Mouse (Mus musculus): Measurements from ENCODE around the gene Pfn3. TPM values are rescaled to one million over a fixed set of nuclear protein-coding genes. Genes with fewer than 3 reads are reported as not detected.

Gene Pfn3
- polyA plus RNA-seq, 1 experiment from 2014 or later, result not detected

DNA sequence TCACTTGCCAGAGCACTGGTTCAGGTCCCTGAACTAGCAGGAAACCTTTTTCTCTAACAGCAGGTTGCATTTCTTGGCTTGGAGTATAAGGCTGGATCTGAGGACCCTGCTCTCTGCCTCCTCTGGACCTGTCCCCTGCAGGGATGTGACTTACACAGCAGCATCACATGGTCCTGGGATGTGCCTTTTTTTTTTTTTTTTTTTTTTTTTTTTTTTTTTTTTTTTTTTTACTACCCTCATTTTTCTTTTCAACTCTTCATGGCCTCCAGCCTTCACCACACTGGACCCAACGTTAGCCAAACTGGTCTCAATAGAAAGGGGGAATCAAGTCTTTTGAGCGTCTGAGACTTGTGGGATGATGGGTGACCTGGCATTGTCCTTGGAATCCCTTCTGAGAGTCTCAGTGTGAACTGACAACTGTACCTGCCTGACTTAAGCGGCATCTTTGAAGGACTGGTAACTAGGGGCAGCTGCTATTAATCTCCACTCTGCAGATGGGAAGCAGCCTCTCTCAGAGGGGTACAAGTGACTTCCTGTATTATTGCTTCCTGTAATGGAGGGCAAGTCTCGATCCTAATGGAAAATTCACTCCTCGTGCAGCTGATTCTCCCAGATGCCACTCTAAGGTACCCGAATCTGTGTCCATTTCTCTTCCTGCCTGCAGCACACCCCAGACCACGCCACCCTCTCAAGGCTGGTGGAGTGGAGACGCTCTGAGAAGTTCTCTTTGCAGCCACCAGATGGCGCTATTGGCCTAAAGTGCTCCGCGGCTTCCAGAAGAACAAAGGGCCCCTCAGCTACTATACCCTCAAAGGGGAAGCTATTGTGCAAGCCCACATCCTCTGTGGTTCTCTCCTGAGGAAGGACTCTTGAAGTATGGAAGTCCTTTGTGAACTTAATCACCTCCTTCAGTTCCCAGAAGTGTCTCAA is 9.9 kb downstream of the Pfn3 start:
- no peak overlapping the region for H3K4me3 ChIP-seq
- no peaks in the 10 kb centered on the region for H3K36me3 ChIP-seq
- peak; percentile 93 for ATAC-seq (replicated peaks)
- peak overlapping the region; percentile 9; the same call in 1 of the 2 replicates for H3K4me2 ChIP-seq (replicated peaks)
- H3K9me3 ChIP-seq, result no peaks in the 10 kb centered on the region
- H3K27ac ChIP-seq (replicated peaks), result peak overlapping the region; percentile 71
- 13% methylated on average over 11 of the region's 11 CpGs for WGBS
- H3K27me3 ChIP-seq, result no peaks in the 10 kb centered on the region
- H3K9ac ChIP-seq (replicated peaks), result 0 out of 2 replicates have a peak overlapping the region, but pooled peaks have one; percentile 2
- peaks cover 18% of the 10 kb centered on the region for H3K4me1 ChIP-seq

DNA sequence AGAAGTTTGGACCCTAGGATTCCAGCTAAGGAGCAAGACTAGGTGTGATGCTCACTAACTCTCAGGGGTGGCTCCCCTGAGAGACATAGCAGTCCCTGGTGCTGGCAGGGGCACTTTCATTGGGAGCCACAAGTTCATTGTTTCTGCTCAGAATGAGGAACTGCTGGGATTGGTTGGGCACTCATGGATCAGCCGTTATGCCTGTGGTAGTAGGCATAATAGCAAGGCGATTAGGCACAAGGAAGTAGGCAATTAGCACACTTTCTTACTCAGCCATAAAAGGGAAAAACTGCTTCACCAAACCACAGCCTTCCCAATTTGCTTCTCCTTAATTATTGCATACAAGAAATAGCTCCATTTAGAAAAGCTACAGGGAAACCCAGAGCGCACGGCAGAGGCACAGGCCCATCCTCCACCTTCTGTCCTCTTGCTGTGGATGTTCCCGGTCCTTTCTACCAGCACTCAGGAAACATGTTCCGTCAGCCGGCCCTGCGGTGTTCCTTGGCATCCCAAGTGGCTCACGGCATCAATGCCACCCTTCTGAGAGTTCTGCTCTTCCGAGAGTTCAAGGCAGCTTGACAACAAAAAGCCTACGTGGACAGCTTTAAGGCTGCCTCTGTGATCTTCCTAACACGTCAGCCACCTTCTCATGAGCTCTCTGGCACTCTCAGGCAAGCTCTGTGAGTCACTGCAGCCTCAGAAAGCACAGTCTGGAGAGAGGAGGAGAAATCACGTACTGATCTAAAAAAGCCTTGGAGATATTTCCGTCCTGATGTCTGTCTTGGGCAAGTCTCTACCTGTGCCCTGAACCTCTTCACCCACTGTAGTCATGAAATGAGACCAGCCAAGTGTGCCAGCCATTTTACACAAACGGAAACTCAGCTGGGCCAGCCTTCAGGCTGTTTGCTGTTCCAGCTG is 10.8 kb downstream of the Pfn3 start:
- Histone ChIP-seq H3K27me3 (no peaks in the 10 kb centered on the region), H3K4me3 (no peak overlapping the region), H3K9me3 (no peaks in the 10 kb centered on the region), H3K4me1 (peaks cover 18% of the 10 kb centered on the region), H3K9ac (replicated peaks) (no peak overlapping the region), H3K36me3 (no peaks in the 10 kb centered on the region), H3K27ac (replicated peaks) (no peak overlapping the region), H3K4me2 (replicated peaks) (no peak overlapping the region)
- ATAC-seq (replicated peaks), result no peak
- 43% methylated on average over 15 of the region's 15 CpGs for WGBS

DNA sequence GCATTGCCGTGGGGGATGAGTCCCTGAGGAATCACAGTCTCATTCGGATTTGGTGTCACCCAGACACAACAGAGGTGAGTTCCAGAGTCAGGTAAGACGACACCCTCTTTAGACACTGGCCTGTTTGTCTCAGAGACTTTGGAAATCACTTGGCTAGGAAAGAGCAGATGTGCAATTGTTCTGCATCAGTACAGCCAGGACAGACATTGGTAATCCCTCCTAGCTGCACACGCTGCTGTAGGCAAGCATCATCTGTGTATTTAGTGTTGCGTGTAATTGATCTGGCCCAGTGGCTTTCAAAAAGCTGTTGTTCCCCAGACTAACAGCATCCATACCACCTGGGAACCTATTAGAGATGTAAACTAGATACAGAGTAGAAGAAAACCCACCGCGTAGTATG is 11.8 kb downstream of the Pfn3 start:
- Histone ChIP-seq H3K9ac (replicated peaks) (no peak overlapping the region), H3K27ac (replicated peaks) (no peak overlapping the region), H3K4me1 (peaks cover 18% of the 10 kb centered on the region), H3K27me3 (no peaks in the 10 kb centered on the region), H3K9me3 (no peaks in the 10 kb centered on the region), H3K36me3 (no peaks in the 10 kb centered on the region), H3K4me3 (no peak overlapping the region), H3K4me2 (replicated peaks) (no peak overlapping the region)
- no peak for ATAC-seq (replicated peaks)
- WGBS, result 70% methylated on average over 7 of the region's 7 CpGs

DNA sequence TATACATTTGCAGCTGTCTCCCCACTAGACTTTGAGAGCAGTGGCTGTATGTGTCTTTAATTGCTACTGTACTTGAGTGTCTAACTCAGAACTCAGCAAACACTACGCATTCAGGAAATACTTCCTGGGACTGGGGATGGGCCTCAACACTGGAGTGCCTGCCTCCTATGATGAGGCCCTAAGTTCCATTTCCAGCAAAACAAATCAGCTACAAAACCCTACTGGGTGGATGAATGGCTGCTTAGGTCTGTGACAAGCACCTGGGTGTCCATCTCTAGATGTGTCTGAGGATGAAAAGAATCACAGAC is 15.0 kb downstream of the Pfn3 start:
- no peak for ATAC-seq (replicated peaks)
- WGBS, result 87% methylated on average over 1 of the region's 1 CpGs
- Histone ChIP-seq H3K27ac (replicated peaks) (no peak overlapping the region), H3K9me3 (no peaks in the 10 kb centered on the region), H3K4me2 (replicated peaks) (no peak overlapping the region), H3K27me3 (no peaks in the 10 kb centered on the region), H3K9ac (replicated peaks) (no peak overlapping the region), H3K36me3 (no peaks in the 10 kb centered on the region), H3K4me3 (no peak overlapping the region), H3K4me1 (peaks cover 11% of the 10 kb centered on the region)

DNA sequence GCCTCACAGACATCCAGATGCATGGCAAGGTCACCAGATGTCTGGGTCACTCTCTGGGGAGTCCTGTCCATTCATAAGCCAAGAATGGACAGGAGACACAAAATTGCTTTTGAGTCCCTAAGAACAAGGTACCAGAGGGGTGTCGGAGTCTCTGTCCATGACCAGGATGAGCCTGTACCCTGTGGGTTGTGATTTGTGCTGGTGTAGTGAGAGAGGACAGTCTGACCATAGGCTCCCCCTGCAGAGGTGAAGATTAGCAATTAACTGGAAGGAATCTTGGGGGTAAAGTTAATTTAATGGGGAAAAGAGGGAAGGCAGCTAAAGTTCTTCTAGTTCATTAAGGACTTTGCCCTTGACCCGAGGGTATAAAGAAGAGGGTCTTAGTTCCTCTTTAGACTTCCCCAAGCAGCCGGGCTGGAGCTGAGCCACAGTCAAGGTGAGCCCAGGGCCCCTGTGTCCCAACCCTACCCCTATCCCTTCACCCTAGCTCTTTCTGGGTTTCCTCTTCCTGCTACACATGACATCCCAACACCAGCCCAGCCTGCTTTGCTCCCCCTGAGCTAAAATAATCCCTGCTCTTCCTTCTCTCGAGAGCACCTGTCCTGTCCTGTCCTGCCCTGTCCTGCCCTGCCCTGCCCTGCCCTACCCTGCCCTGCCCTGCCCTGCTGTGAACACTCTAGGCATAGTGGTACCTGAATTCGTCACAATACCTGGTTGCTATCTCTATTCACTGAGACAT is 15.6 kb downstream of the Pfn3 start:
- no peak overlapping the region for H3K4me2 ChIP-seq (replicated peaks)
- H3K27ac ChIP-seq (replicated peaks), result no peak overlapping the region
- H3K9me3 ChIP-seq, result no peaks in the 10 kb centered on the region
- 56% methylated on average over 5 of the region's 5 CpGs for WGBS
- H3K4me3 ChIP-seq, result no peak overlapping the region
- peaks cover 11% of the 10 kb centered on the region for H3K4me1 ChIP-seq
- no peak overlapping the region for H3K9ac ChIP-seq (replicated peaks)
- no peaks in the 10 kb centered on the region for H3K36me3 ChIP-seq
- no peak for ATAC-seq (replicated peaks)
- H3K27me3 ChIP-seq, result no peaks in the 10 kb centered on the region

DNA sequence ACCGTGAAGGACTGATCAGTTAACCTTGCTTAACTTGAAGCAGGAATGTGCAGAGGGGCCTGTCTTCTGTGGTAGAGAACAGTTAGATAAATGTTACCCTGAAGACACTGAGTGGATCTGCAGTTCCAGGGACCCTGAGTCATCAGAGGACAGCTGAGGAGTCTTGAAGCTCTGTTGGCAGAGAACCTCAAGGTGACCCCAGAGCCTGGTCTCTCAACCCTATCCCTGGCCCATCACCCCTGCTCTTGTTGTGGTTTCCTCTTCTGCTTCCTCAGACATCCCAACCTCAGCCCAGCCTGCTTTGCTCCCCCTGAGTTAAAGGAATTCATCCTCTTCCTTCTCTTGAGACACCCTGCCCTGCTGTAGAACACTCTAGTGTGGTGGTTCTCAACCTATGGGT is 16.9 kb downstream of the Pfn3 start, which contains the start of gene Slc34a1:
TSS of gene Slc34a1 (plus strand) at position 100 of the 400 bp plus-strand sequence.
- no peaks in the 10 kb centered on the region for H3K27me3 ChIP-seq
- no peaks in the 10 kb centered on the region for H3K36me3 ChIP-seq
- no peak within 1 kb of the TSS for H3K9ac ChIP-seq (replicated peaks)
- no peaks in the 10 kb centered on the region for H3K4me1 ChIP-seq
- no peaks in the 10 kb centered on the region for H3K9me3 ChIP-seq
- H3K4me3 ChIP-seq, result no peak within 1 kb of the TSS
- no peak for ATAC-seq (replicated peaks)
- 85% methylated on average over 1 of the region's 1 CpGs for WGBS
- no peak within 1 kb of the TSS for H3K27ac ChIP-seq (replicated peaks)
- H3K4me2 ChIP-seq (replicated peaks), result no peak within 1 kb of the TSS

DNA sequence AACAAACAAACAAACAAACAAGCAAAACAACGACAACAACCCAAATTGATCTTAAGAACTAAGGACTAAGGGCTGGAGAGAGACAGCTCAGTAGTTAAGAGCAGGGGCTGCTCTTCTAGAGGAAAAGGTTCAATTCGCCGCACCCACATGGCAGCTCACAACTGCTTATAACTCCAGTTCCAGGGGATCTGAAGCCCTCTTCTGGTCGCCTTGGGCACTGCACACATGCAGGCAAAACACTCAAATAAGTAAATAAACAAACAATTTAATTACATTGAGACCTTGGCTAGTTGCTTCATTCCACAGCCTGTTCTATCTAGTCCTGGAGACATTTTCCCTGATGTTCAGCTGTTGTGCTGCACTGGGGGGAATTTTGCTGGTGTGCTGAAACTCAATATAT is 22.1 kb downstream of the Pfn3 start:
- WGBS, result 71% methylated on average over 4 of the region's 4 CpGs
- Histone ChIP-seq H3K4me3 (no peak overlapping the region), H3K4me2 (replicated peaks) (no peak overlapping the region), H3K27me3 (no peaks in the 10 kb centered on the region), H3K4me1 (no peaks in the 10 kb centered on the region), H3K36me3 (no peaks in the 10 kb centered on the region), H3K9ac (replicated peaks) (no peak overlapping the region), H3K27ac (replicated peaks) (no peak overlapping the region), H3K9me3 (no peaks in the 10 kb centered on the region)
- no peak for ATAC-seq (replicated peaks)

DNA sequence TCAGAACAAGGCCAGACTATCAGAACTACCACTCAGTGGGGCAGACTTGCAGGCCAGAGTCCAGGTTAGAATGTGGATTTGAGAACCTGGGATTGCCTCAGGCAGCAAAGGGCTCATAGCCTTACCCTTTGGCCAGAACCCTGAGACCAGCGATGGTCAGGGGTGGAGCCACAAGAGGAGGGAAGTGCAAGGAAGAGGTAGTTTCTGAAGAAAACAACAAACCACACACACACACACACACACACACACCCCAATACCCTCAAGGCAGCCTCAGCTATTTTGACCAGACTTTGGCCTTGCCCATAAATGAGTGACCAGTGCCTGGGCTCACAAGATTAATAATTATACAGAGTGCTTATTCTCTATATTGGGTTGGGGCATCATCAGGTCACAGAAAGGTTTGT is 23.4 kb downstream of the Pfn3 start:
- Histone ChIP-seq H3K4me1 (no peaks in the 10 kb centered on the region), H3K9ac (replicated peaks) (no peak overlapping the region), H3K27me3 (no peaks in the 10 kb centered on the region), H3K27ac (replicated peaks) (no peak overlapping the region), H3K4me3 (no peak overlapping the region), H3K36me3 (no peaks in the 10 kb centered on the region), H3K4me2 (replicated peaks) (no peak overlapping the region), H3K9me3 (no peaks in the 10 kb centered on the region)
- WGBS, result 73% methylated on average over 1 of the region's 1 CpGs
- no peak for ATAC-seq (replicated peaks)

DNA sequence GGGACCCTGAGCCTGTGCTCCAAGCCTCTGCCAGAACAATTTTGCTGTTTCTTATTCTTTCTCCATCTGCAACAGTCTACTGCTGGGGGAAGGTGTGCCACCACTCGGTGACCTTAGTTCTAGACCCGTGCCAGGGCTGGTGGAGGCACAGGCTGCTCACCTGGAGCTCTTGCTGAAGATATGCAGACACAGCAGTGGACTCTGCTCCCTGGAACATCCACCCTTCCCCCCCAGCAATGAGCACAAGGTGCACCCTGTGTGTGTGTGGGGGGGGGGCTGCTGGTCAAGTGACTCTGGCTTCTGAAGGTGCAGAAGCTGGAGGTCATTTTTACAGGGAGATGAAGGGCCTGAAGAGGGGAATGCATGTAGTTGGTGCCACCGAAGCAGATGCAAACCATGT is 24.4 kb downstream of the Pfn3 start:
- ATAC-seq (replicated peaks), result no peak

DNA sequence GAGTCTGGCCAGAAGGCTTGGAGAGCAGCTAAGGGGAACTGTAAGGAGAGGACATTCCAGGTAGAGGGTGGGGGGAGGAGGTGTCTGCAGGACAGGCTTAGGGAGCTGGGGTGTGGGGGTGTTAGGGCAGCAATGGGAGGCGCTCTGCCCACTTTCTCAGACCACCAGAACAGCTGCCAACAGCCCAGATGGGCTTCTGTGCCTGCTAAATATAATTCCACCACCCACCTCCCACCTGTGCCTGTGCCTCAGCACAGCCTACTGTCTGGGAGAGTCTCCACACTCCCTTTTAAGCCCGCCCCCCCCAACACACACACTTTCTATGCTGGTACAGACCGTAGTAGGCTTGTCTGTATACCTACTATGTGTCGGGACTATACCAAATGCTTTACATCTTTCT is 33.2 kb downstream of the Pfn3 start:
- no peak for ATAC-seq (replicated peaks)
- H3K36me3 ChIP-seq, result no peaks in the 10 kb centered on the region
- no peak overlapping the region for H3K4me2 ChIP-seq (replicated peaks)
- 87% methylated on average over 4 of the region's 4 CpGs for WGBS
- H3K4me1 ChIP-seq, result no peaks in the 10 kb centered on the region
- H3K9ac ChIP-seq (replicated peaks), result no peak overlapping the region
- H3K27me3 ChIP-seq, result peaks cover 31% of the 10 kb centered on the region
- H3K4me3 ChIP-seq, result no peak overlapping the region
- H3K27ac ChIP-seq (replicated peaks), result no peak overlapping the region
- no peaks in the 10 kb centered on the region for H3K9me3 ChIP-seq

More for the DNA sequence above, 24.4 kb downstream of the Pfn3 start:
- H3K27me3 ChIP-seq, result no peaks in the 10 kb centered on the region
- H3K9ac ChIP-seq (replicated peaks), result no peak overlapping the region
- H3K9me3 ChIP-seq, result no peaks in the 10 kb centered on the region
- H3K36me3 ChIP-seq, result no peaks in the 10 kb centered on the region
- WGBS, result 85% methylated on average over 3 of the region's 3 CpGs
- no peak overlapping the region for H3K4me3 ChIP-seq
- no peak overlapping the region for H3K4me2 ChIP-seq (replicated peaks)
- no peaks in the 10 kb centered on the region for H3K4me1 ChIP-seq
- H3K27ac ChIP-seq (replicated peaks), result no peak overlapping the region

DNA sequence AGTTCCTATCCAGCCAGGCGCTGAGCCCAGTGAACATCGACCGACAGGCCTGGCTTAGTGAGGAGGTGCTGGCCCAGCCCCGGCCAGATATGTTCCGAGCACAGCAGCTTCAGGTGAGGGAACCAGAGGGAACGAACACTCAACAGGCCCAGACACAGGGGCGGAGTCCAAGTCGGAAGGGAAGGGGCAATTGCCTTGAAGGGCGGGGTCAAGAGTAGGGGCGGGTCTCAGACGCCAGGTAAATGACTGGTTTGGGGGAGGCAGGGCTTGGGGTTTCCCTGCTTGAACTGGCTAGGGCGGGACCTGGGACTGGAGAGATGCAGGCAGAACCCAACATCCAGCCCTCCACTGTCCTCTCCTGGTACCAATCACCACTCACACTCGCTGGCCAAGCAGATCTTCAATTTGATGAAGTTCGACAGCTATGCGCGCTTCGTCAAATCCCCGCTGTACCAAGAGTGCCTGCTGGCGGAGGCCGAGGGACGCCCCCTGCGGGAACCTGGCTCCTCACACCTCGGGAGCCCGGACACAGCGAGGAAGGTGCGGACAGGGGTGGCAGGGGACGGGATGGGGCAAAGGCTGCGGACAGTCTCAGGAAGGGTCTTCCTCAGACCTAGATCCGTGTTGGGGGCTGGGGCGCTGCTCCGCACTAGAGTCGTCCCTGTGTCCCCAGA is 36.0 kb downstream of the Pfn3 start:
- Histone ChIP-seq H3K9me3 (no peaks in the 10 kb centered on the region), H3K4me2 (replicated peaks) (no peak overlapping the region), H3K36me3 (no peaks in the 10 kb centered on the region), H3K4me1 (no peaks in the 10 kb centered on the region), H3K27ac (replicated peaks) (no peak overlapping the region), H3K9ac (replicated peaks) (no peak overlapping the region), H3K27me3 (peaks cover 34% of the 10 kb centered on the region), H3K4me3 (no peak overlapping the region)
- no peak for ATAC-seq (replicated peaks)
- WGBS, result 6% methylated on average over 32 of the region's 32 CpGs

All from forebrain, embryonic 15.5 days (tissue).